Mouse (Mus musculus): ENCODE results near the gene Smad3. TPM values are rescaled to one million over a fixed set of nuclear protein-coding genes. Genes with fewer than 3 reads are reported as not detected.

Gene Smad3
- polyA plus RNA-seq, 1 experiment, result 30.2 TPM

DNA sequence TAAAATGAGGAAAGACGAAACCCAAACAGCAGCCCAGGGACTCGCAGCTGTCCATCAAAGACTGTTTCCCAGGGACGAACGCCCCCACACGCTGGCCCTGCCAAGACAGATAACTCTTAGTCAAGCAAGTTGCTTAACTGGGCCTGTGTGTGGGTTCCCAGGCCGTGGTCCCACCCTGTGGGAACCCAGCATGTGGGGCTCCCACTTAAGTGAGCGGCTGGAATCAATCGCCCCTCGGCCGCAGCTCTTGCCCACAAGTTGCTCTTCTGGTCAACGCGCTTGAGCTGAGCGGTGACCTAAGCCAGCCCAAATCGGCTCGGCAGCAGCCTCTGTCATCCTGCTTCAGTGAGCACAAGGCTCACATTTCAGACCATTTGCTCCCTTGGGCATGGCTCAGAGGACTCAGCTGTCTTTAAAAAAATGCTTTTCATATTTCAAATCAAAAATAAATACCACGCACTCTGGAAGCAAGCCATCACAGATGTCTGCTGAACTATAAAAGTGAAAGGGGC is 55.2 kb downstream of the Smad3 start:
- DNase-seq (ENCODE audit: low read depth in 1 of 2, low spot score in 2 of 2), result no peak
- H3K27ac ChIP-seq (ENCODE audit: insufficient read depth, low read length), result 0 out of 2 replicates have a peak overlapping the region, but pooled peaks have one; percentile 22
- 52% methylated on average over 16 of the region's 16 CpGs for WGBS

DNA sequence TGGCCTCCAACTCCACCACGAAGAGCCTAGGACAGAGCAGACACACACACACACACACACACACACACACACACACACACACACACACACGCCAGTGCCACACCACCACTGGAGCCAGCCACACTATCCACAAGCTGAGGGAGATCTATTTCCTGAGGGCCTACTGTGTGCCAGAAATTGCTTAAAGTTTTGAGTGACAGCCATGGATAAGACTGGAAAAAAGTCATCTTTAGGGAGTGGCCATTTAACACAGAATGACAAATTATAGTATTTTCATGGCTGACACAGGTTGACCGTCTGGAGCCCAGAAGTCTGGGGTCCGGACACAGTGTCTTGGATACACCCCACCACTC is 55.9 kb downstream of the Smad3 start:
- no peak for TF ChIP-seq POLR2A (IDR thresholded peaks at IDR 0.05; ENCODE audit: low read depth, low read length)
- no peak for TF ChIP-seq CTCF (IDR thresholded peaks at IDR 0.05; ENCODE audit: extremely low read depth, insufficient read depth, insufficient read length, insufficient replicate concordance)
- H3K27me3 ChIP-seq (ENCODE audit: control insufficient read depth, insufficient read depth, low read length), result no peaks in the 10 kb centered on the region
- 83% methylated on average over 4 of the region's 4 CpGs for WGBS
- H3K27ac ChIP-seq (ENCODE audit: insufficient read depth, low read length), result no peak overlapping the region
- no peaks in the 10 kb centered on the region for H3K36me3 ChIP-seq (ENCODE audit: control insufficient read depth, insufficient read depth, low read length)
- H3K4me1 ChIP-seq (ENCODE audit: control insufficient read depth, insufficient read depth, insufficient read length), result peaks cover 43% of the 10 kb centered on the region; the same call in 1 of the 2 replicates
- no peak overlapping the region for H3K4me3 ChIP-seq (ENCODE audit: extremely low read depth, insufficient read depth, insufficient read length)
- no peak for DNase-seq (ENCODE audit: low read depth in 1 of 2, low spot score in 2 of 2)

More for the DNA sequence above, 55.2 kb downstream of the Smad3 start:
- Histone ChIP-seq H3K36me3 (ENCODE audit: control insufficient read depth, insufficient read depth, low read length) (no peaks in the 10 kb centered on the region), H3K27me3 (ENCODE audit: control insufficient read depth, insufficient read depth, low read length) (no peaks in the 10 kb centered on the region), H3K4me1 (ENCODE audit: control insufficient read depth, insufficient read depth, insufficient read length) (peaks cover 46% of the 10 kb centered on the region; the same call in 1 of the 2 replicates), H3K4me3 (ENCODE audit: extremely low read depth, insufficient read depth, insufficient read length) (no peak overlapping the region)
- TF ChIP-seq CTCF (IDR thresholded peaks at IDR 0.05; ENCODE audit: extremely low read depth, insufficient read depth, insufficient read length, insufficient replicate concordance) (no peak), POLR2A (IDR thresholded peaks at IDR 0.05; ENCODE audit: low read depth, low read length) (no peak)

GRCm38 (mm10) chr9:63701258-63701956 is 56.4 kb downstream of the Smad3 start:
- Histone ChIP-seq H3K36me3 (ENCODE audit: control insufficient read depth, insufficient read depth, low read length) (no peaks in the 10 kb centered on the region), H3K27me3 (ENCODE audit: control insufficient read depth, insufficient read depth, low read length) (no peaks in the 10 kb centered on the region), H3K4me3 (ENCODE audit: extremely low read depth, insufficient read depth, insufficient read length) (no peak overlapping the region), H3K27ac (ENCODE audit: insufficient read depth, low read length) (no peak overlapping the region), H3K4me1 (ENCODE audit: control insufficient read depth, insufficient read depth, insufficient read length) (peaks cover 38% of the 10 kb centered on the region; the same call in 1 of the 2 replicates)
- no peak for DNase-seq (ENCODE audit: low read depth in 1 of 2, low spot score in 2 of 2)
- whole genome bisulfite sequencing, result 87% methylated on average over 10 of the region's 10 CpGs
- TF ChIP-seq POLR2A (IDR thresholded peaks at IDR 0.05; ENCODE audit: low read depth, low read length) (no peak), CTCF (IDR thresholded peaks at IDR 0.05; ENCODE audit: extremely low read depth, insufficient read depth, insufficient read length, insufficient replicate concordance) (no peak)

- H3K27ac ChIP-seq (ENCODE audit: insufficient read depth, low read length), result peak overlapping the region; percentile 33; the same call in 1 of the 2 replicates
- no peak for TF ChIP-seq CTCF (IDR thresholded peaks at IDR 0.05; ENCODE audit: extremely low read depth, insufficient read depth, insufficient read length, insufficient replicate concordance)
- no peak for TF ChIP-seq POLR2A (IDR thresholded peaks at IDR 0.05; ENCODE audit: low read depth, low read length)
- H3K27me3 ChIP-seq (ENCODE audit: control insufficient read depth, insufficient read depth, low read length), result no peaks in the 10 kb centered on the region
- no peak overlapping the region for H3K4me3 ChIP-seq (ENCODE audit: extremely low read depth, insufficient read depth, insufficient read length)
- DNase-seq (ENCODE audit: low read depth in 1 of 2, low spot score in 2 of 2), result no peak
- H3K4me1 ChIP-seq (ENCODE audit: control insufficient read depth, insufficient read depth, insufficient read length), result peaks cover 24% of the 10 kb centered on the region; the same call in 1 of the 2 replicates
- H3K36me3 ChIP-seq (ENCODE audit: control insufficient read depth, insufficient read depth, low read length), result no peaks in the 10 kb centered on the region
- WGBS, result 65% methylated on average over 4 of the region's 4 CpGs
Measured at GRCm38 (mm10) chr9:63699145-63699544, 58.6 kb downstream of the Smad3 start.

DNA sequence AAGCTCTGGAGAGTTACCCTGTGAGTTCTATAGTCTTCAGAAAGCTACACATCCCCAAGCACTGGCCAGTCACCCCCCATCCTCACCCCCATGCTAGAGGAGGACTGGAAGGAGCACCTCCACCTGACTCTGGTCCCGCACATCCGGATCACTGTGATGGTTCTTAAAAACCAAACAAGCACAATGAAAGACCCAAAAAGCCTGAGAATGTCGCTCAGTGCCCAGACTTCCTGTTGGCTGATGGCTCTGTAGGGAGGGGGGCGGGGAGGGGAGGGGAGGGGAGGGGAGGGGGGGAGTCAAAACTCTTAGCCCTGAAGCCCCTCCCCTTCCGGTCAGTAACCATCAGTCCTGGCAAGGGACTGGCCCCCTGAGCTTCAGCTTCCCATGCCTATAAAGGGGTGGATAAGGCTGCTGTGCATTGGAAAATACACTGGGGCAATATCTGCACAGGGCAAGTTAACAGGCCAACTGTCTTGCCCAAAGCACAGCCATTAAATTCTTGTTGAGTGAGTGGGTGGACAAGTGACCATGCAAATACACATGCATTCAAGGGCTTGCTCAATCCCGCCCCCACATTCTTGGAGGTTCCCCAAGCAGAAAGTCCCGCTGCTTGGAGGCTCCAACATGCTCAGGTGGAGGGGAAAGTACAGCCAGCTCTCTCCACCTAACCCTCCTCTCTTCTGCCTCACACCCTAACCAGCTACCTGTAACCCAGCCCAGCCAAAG is 59.3 kb downstream of the Smad3 start:
- no peaks in the 10 kb centered on the region for H3K36me3 ChIP-seq (ENCODE audit: control insufficient read depth, insufficient read depth, low read length)
- TF ChIP-seq POLR2A (IDR thresholded peaks at IDR 0.05; ENCODE audit: low read depth, low read length) (no peak), CTCF (IDR thresholded peaks at IDR 0.05; ENCODE audit: extremely low read depth, insufficient read depth, insufficient read length, insufficient replicate concordance) (no peak)
- peaks cover 24% of the 10 kb centered on the region; the same call in 1 of the 2 replicates for H3K4me1 ChIP-seq (ENCODE audit: control insufficient read depth, insufficient read depth, insufficient read length)
- no peaks in the 10 kb centered on the region for H3K27me3 ChIP-seq (ENCODE audit: control insufficient read depth, insufficient read depth, low read length)
- peak overlapping the region; percentile 33; the same call in 1 of the 2 replicates for H3K27ac ChIP-seq (ENCODE audit: insufficient read depth, low read length)
- no peak for DNase-seq (ENCODE audit: low read depth in 1 of 2, low spot score in 2 of 2)
- H3K4me3 ChIP-seq (ENCODE audit: extremely low read depth, insufficient read depth, insufficient read length), result no peak overlapping the region
- 29% methylated on average over 7 of the region's 7 CpGs for WGBS

- no peak for DNase-seq (ENCODE audit: low read depth in 1 of 2, low spot score in 2 of 2)
- H3K27ac ChIP-seq (ENCODE audit: insufficient read depth, low read length), result no peak overlapping the region; the same call in 1 of the 2 replicates
- TF ChIP-seq CTCF (IDR thresholded peaks at IDR 0.05; ENCODE audit: extremely low read depth, insufficient read depth, insufficient read length, insufficient replicate concordance) (no peak), POLR2A (IDR thresholded peaks at IDR 0.05; ENCODE audit: low read depth, low read length) (no peak)
- H3K27me3 ChIP-seq (ENCODE audit: control insufficient read depth, insufficient read depth, low read length), result no peaks in the 10 kb centered on the region
- H3K4me1 ChIP-seq (ENCODE audit: control insufficient read depth, insufficient read depth, insufficient read length), result peaks cover 19% of the 10 kb centered on the region; the same call in 1 of the 2 replicates
- whole genome bisulfite sequencing, result 76% methylated on average over 5 of the region's 5 CpGs
- no peak overlapping the region for H3K4me3 ChIP-seq (ENCODE audit: extremely low read depth, insufficient read depth, insufficient read length)
- no peaks in the 10 kb centered on the region for H3K36me3 ChIP-seq (ENCODE audit: control insufficient read depth, insufficient read depth, low read length)
Measured at GRCm38 (mm10) chr9:63697606-63698005, 60.2 kb downstream of the Smad3 start.

All from spleen, adult 2 months (tissue).